Mouse (Mus musculus): ENCODE measurements around the gene Siglec1.
A peak's percentile ranks its signal among the peaks of the same experiment; 100 is the strongest.

The Siglec1 gene

GRCm38 (mm10) chr2:131101530-131101929 is 15.0 kb upstream of the Siglec1 start:
- no peak for DNase-seq (ENCODE audit: extremely low spot score, low spot score)

GRCm38 (mm10) chr2:131097087-131097486 is 10.5 kb upstream of the Siglec1 start:
- no peak for DNase-seq (ENCODE audit: extremely low spot score, low spot score)

- peak; percentile 52 for DNase-seq (ENCODE audit: extremely low spot score, low spot score)
Observed at GRCm38 (mm10) chr2:131096101-131096795, 9.7 kb upstream of the Siglec1 start.

GRCm38 (mm10) chr2:131094823-131095222 is 8.3 kb upstream of the Siglec1 start:
- DNase-seq (ENCODE audit: extremely low spot score, low spot score): peak; percentile 80

- no peak for DNase-seq (ENCODE audit: extremely low spot score, low spot score)
Observed at GRCm38 (mm10) chr2:131093577-131093976, 7.0 kb upstream of the Siglec1 start.

- DNase-seq (ENCODE audit: extremely low spot score, low spot score): no peak
Observed at GRCm38 (mm10) chr2:131090852-131091251, 4.3 kb upstream of the Siglec1 start.

GRCm38 (mm10) chr2:131089634-131090033 is 3.1 kb upstream of the Siglec1 start:
- DNase-seq (ENCODE audit: extremely low spot score, low spot score): no peak

GRCm38 (mm10) chr2:131088581-131088980 is 2.0 kb upstream of the Siglec1 start:
- no peak for DNase-seq (ENCODE audit: extremely low spot score, low spot score)

GRCm38 (mm10) chr2:131084206-131084605 is 2.4 kb downstream of the Siglec1 start:
- DNase-seq (ENCODE audit: extremely low spot score, low spot score): no peak

- no peak for DNase-seq (ENCODE audit: extremely low spot score, low spot score)
Observed at GRCm38 (mm10) chr2:131080507-131080906, 6.1 kb downstream of the Siglec1 start.

GRCm38 (mm10) chr2:131072536-131072935 is 14.0 kb downstream of the Siglec1 start:
- no peak for DNase-seq (ENCODE audit: extremely low spot score, low spot score)

- DNase-seq (ENCODE audit: extremely low spot score, low spot score): no peak
Observed at GRCm38 (mm10) chr2:131067481-131067880, 19.1 kb downstream of the Siglec1 start.

GRCm38 (mm10) chr2:131066342-131066741 is 20.2 kb downstream of the Siglec1 start:
- no peak for DNase-seq (ENCODE audit: extremely low spot score, low spot score)

- DNase-seq (ENCODE audit: extremely low spot score, low spot score): peak; percentile 29
Observed at GRCm38 (mm10) chr2:131063404-131063864, 23.1 kb downstream of the Siglec1 start, which contains the start of gene Adam33. TSS of gene Adam33 (minus strand) at chr2:131063814.

GRCm38 (mm10) chr2:131061607-131062006 is 25.0 kb downstream of the Siglec1 start:
- DNase-seq (ENCODE audit: extremely low spot score, low spot score): no peak

GRCm38 (mm10) chr2:131060784-131061183 is 25.8 kb downstream of the Siglec1 start:
- no peak for DNase-seq (ENCODE audit: extremely low spot score, low spot score)

GRCm38 (mm10) chr2:131059781-131060540 is 26.6 kb downstream of the Siglec1 start:
- DNase-seq (ENCODE audit: extremely low spot score, low spot score): no peak

GRCm38 (mm10) chr2:131059377-131059776 is 27.2 kb downstream of the Siglec1 start:
- no peak for DNase-seq (ENCODE audit: extremely low spot score, low spot score)

- no peak for DNase-seq (ENCODE audit: extremely low spot score, low spot score)
Observed at GRCm38 (mm10) chr2:131058672-131059071, 27.9 kb downstream of the Siglec1 start.

GRCm38 (mm10) chr2:131056191-131056590 is 30.4 kb downstream of the Siglec1 start:
- DNase-seq (ENCODE audit: extremely low spot score, low spot score): peak; percentile 48

- DNase-seq (ENCODE audit: extremely low spot score, low spot score): peak; percentile 75
Observed at GRCm38 (mm10) chr2:131055631-131056030, 30.9 kb downstream of the Siglec1 start.

GRCm38 (mm10) chr2:131054646-131055264 is 31.8 kb downstream of the Siglec1 start:
- no peak for DNase-seq (ENCODE audit: extremely low spot score, low spot score)
